10 mouse cellular contexts compared by ENCODE assay signal in genomic region chr14:25533631-25534395, GRCm38 (mm10).
DNase-seq lines count a peak whose midpoint lies in the region; ATAC-seq and TF ChIP-seq lines count a peak whose summit lies in the region.
"Had no signal": no experiment of that assay in that cellular context is flagged by ENCODE, and none has a peak within 500 bp of the region (broad histone marks: within the 10 kb centered on the region; RNA-seq: fewer than 3 reads in every experiment).

No protein-coding gene starts in this region.

- no peak overlapping the region for H3K4me2 ChIP-seq in lung, embryonic 16.5 days (ENCODE audit: low read depth, low read length)
- H3K4me2 ChIP-seq in intestine, embryonic 15.5 days (replicated peaks): no peak overlapping the region
- H3K4me2 ChIP-seq in stomach, embryonic 14.5 days (replicated peaks; ENCODE audit: low read depth, low read length): no peak overlapping the region

- peak overlapping the region; percentile 63 for H3K27ac ChIP-seq in gastrocnemius, adult 2 months
- H3K27ac ChIP-seq in lung, embryonic 16.5 days (ENCODE audit: low read length): peak overlapping the region; percentile 24
- peak overlapping the region; percentile 62 for H3K27ac ChIP-seq in intestine, embryonic 15.5 days
- H3K27ac ChIP-seq in stomach, embryonic 14.5 days (ENCODE audit: low read length): peak overlapping the region; percentile 44

- ATAC-seq in lung, embryonic 16.5 days (ENCODE audit: low read depth): peak; percentile 34; the same call in 1 of the 2 replicates
- no peak for ATAC-seq in intestine, embryonic 15.5 days
- ATAC-seq in stomach, embryonic 14.5 days (ENCODE audit: insufficient number of reproducible peaks, insufficient read depth, low FRiP score, low read depth): no peak

- WGBS in lung, embryonic 16.5 days: 43% methylated on average over 9 of the region's 9 CpGs
- 53% methylated on average over 9 of the region's 9 CpGs for WGBS in intestine, embryonic 15.5 days
- WGBS in stomach, embryonic 14.5 days: 62% methylated on average over 9 of the region's 9 CpGs

- H3K9ac ChIP-seq in lung, embryonic 16.5 days (ENCODE audit: low read length): no peak overlapping the region
- H3K9ac ChIP-seq in intestine, embryonic 15.5 days: no peak overlapping the region
- no peak overlapping the region; the same call in 1 of the 2 replicates for H3K9ac ChIP-seq in stomach, embryonic 14.5 days (replicated peaks; ENCODE audit: low read depth, low read length)

- no peak for TF ChIP-seq CTCF in gastrocnemius, adult 2 months (IDR thresholded peaks at IDR 0.05)

- DNase-seq in gastrocnemius, adult 2 months: peak; percentile 56
- DNase-seq in gastrocnemius, postnatal 14 days: no peak
- DNase-seq in lung, postnatal 4 days: no peak
- DNase-seq in thymus, postnatal 14 days: no peak
- DNase-seq in embryo, embryonic 10 days (ENCODE audit: low spot score): no peak

- H3K9me3 ChIP-seq in lung, embryonic 16.5 days (ENCODE audit: control insufficient read depth, low read length): no peaks in the 10 kb centered on the region
- no peaks in the 10 kb centered on the region for H3K9me3 ChIP-seq in intestine, embryonic 15.5 days
- no peaks in the 10 kb centered on the region for H3K9me3 ChIP-seq in stomach, embryonic 14.5 days (ENCODE audit: control insufficient read depth, low read depth, low read length)

- intact Hi-C loops in gastrocnemius, adult 2 months (cut with DNase I): no loop called here
- intact Hi-C loops in gastrocnemius, postnatal 14 days (cut with DNase I; ENCODE audit: low total_unique reads): no loop called here

- no peaks in the 10 kb centered on the region; the same call in 1 of the 2 replicates for H3K36me3 ChIP-seq in lung, embryonic 16.5 days (ENCODE audit: control insufficient read depth, insufficient read depth, low read length)
- H3K36me3 ChIP-seq in intestine, embryonic 15.5 days: peaks cover 12% of the 10 kb centered on the region
- H3K36me3 ChIP-seq in stomach, embryonic 14.5 days (ENCODE audit: control insufficient read depth, insufficient read depth, low read length): peaks cover 15% of the 10 kb centered on the region

- no peaks in the 10 kb centered on the region for H3K27me3 ChIP-seq in lung, embryonic 16.5 days (ENCODE audit: control insufficient read depth, insufficient read depth, low read depth, low read length)
- no peaks in the 10 kb centered on the region for H3K27me3 ChIP-seq in intestine, embryonic 15.5 days (replicated peaks)
- H3K27me3 ChIP-seq in stomach, embryonic 14.5 days (ENCODE audit: control insufficient read depth, insufficient read depth, low read length): no peaks in the 10 kb centered on the region
- H3K27me3 ChIP-seq: CH12.LX had no signal

- no peak overlapping the region for H3K4me3 ChIP-seq in gastrocnemius, adult 2 months
- H3K4me3 ChIP-seq in lung, embryonic 16.5 days (ENCODE audit: low read length): no peak overlapping the region
- H3K4me3 ChIP-seq in intestine, embryonic 15.5 days (replicated peaks): no peak overlapping the region
- no peak overlapping the region for H3K4me3 ChIP-seq in stomach, embryonic 14.5 days (ENCODE audit: low read depth, low read length)
- H3K4me3 ChIP-seq: erythroblast, embryonic 14.5 days had no signal

- peaks cover 35% of the 10 kb centered on the region for H3K4me1 ChIP-seq in lung, embryonic 16.5 days (replicated peaks; ENCODE audit: control insufficient read depth, insufficient read depth, low read length)
- H3K4me1 ChIP-seq in intestine, embryonic 15.5 days (replicated peaks): peaks cover 40% of the 10 kb centered on the region
- H3K4me1 ChIP-seq in stomach, embryonic 14.5 days (ENCODE audit: control insufficient read depth, insufficient read depth, low read length): peaks cover 28% of the 10 kb centered on the region
